Mouse (Mus musculus) neutrophil, adult 59 days (primary cell): ENCODE results near the gene G3bp2. TPM values are rescaled to one million over a fixed set of nuclear protein-coding genes. Genes with fewer than 3 reads are reported as not detected.

Experiments used
- total RNA-seq, 2 experiments: library from RNA; stranded (reverse); gene quantifications; 1 replicate in 1 of 2; 2 replicates in 1 of 2; pipeline ENCODE4 v1.2.4; 2023

G3bp2 gene
- 10 to 100 TPM; 54.4 to 68.7 TPM for total RNA-seq

GRCm38 (mm10) chr5:92083417-92084038 lies at the start of gene G3bp2:
Gene G3bp2, minus strand, starts transcription at chr5:92083719.

GRCm38 (mm10) chr5:92043783-92044182 lies 39.7 kb downstream of the G3bp2 start, which contains the start of gene Cdkl2:
Gene Cdkl2, minus strand, starts transcription at chr5:92043883.

Other genes with a start within 250 kb of the G3bp2 start
- gene Rchy1, start 120.7 kb downstream of the G3bp2 start, total RNA-seq: 10 to 100 TPM; 74.8 to 82.9 TPM
- not detected for gene Odaph, start 96.2 kb downstream of the G3bp2 start, total RNA-seq
- gene Cdkl2, start 39.8 kb downstream of the G3bp2 start, total RNA-seq: 1 to 10 TPM in 1 of 2 experiments, under 1 TPM in 1; 0.51 to 1.1 TPM
- gene Uso1, start 54.2 kb upstream of the G3bp2 start, total RNA-seq: 10 to 100 TPM; 39.7 to 43.8 TPM
- not detected for gene U90926, start 131.7 kb upstream of the G3bp2 start, total RNA-seq
- gene Ppef2, start 172.6 kb upstream of the G3bp2 start, total RNA-seq: under 1 TPM; 0.36 to 0.99 TPM
- gene Naaa, start 194.5 kb upstream of the G3bp2 start, total RNA-seq: 10 to 100 TPM; 68.8 to 99.2 TPM
- gene Sdad1, start 226.8 kb upstream of the G3bp2 start, total RNA-seq: 10 to 100 TPM; 20.9 to 26.8 TPM
- gene Cxcl9, start 244.4 kb upstream of the G3bp2 start, total RNA-seq: 1 to 10 TPM in 1 of 2 experiments, under 1 TPM in 1; 0.22 to 1.3 TPM
- not detected for gene Art3, start 248.1 kb upstream of the G3bp2 start, total RNA-seq